Mouse (Mus musculus): ENCODE measurements around the gene Polr1c.
A peak's percentile ranks its signal among the peaks of the same experiment; 100 is the strongest.

Polr1c gene

GRCm38 (mm10) chr17:46265918-46266618 is 18.2 kb upstream of the Polr1c start:
- DNase-seq (ENCODE audit: low read depth, low spot score) = peak; percentile 78

GRCm38 (mm10) chr17:46265502-46265901 is 17.6 kb upstream of the Polr1c start:
- DNase-seq (ENCODE audit: low read depth, low spot score) = no peak

GRCm38 (mm10) chr17:46262201-46262694 is 14.4 kb upstream of the Polr1c start:
- no peak for DNase-seq (ENCODE audit: low read depth, low spot score)

GRCm38 (mm10) chr17:46259675-46260074 is 11.8 kb upstream of the Polr1c start:
- no peak for DNase-seq (ENCODE audit: low read depth, low spot score)

GRCm38 (mm10) chr17:46258279-46259053 is 10.6 kb upstream of the Polr1c start:
- DNase-seq (ENCODE audit: low read depth, low spot score) = no peak

- no peak for DNase-seq (ENCODE audit: low read depth, low spot score)
Observed at GRCm38 (mm10) chr17:46255147-46255546, 7.3 kb upstream of the Polr1c start.

- DNase-seq (ENCODE audit: low read depth, low spot score) = no peak
Observed at GRCm38 (mm10) chr17:46254106-46254505, 6.3 kb upstream of the Polr1c start.

GRCm38 (mm10) chr17:46253452-46254084 is 5.7 kb upstream of the Polr1c start, which contains the start of gene Lrrc73:
Lrrc73 (plus strand) TSS chr17:46253531.
- DNase-seq (ENCODE audit: low read depth, low spot score) = peak; percentile 71

- DNase-seq (ENCODE audit: low read depth, low spot score) = no peak
Observed at GRCm38 (mm10) chr17:46252571-46253451, 5.0 kb upstream of the Polr1c start.

- DNase-seq (ENCODE audit: low read depth, low spot score) = no peak
Observed at GRCm38 (mm10) chr17:46251174-46251573, 3.3 kb upstream of the Polr1c start.

- DNase-seq (ENCODE audit: low read depth, low spot score) = no peak
Observed at GRCm38 (mm10) chr17:46248189-46248522, 302 bp upstream of the Polr1c start.

GRCm38 (mm10) chr17:46244579-46244978 is 3.3 kb downstream of the Polr1c start:
- DNase-seq (ENCODE audit: low read depth, low spot score) = no peak

GRCm38 (mm10) chr17:46243624-46244023 is 4.2 kb downstream of the Polr1c start:
- DNase-seq (ENCODE audit: low read depth, low spot score) = no peak

- DNase-seq (ENCODE audit: low read depth, low spot score) = no peak
Observed at GRCm38 (mm10) chr17:46242993-46243392, 4.9 kb downstream of the Polr1c start.

GRCm38 (mm10) chr17:46242274-46242673 is 5.6 kb downstream of the Polr1c start:
- DNase-seq (ENCODE audit: low read depth, low spot score) = no peak

- no peak for DNase-seq (ENCODE audit: low read depth, low spot score)
Observed at GRCm38 (mm10) chr17:46241471-46241870, 6.4 kb downstream of the Polr1c start.

- DNase-seq (ENCODE audit: low read depth, low spot score) = no peak
Observed at GRCm38 (mm10) chr17:46239516-46240114, 8.2 kb downstream of the Polr1c start.

GRCm38 (mm10) chr17:46237480-46237879 is 10.4 kb downstream of the Polr1c start:
- DNase-seq (ENCODE audit: low read depth, low spot score) = no peak

- DNase-seq (ENCODE audit: low read depth, low spot score) = no peak
Observed at GRCm38 (mm10) chr17:46237079-46237478, 10.8 kb downstream of the Polr1c start.

GRCm38 (mm10) chr17:46236067-46236466 is 11.8 kb downstream of the Polr1c start:
- DNase-seq (ENCODE audit: low read depth, low spot score) = no peak

- DNase-seq (ENCODE audit: low read depth, low spot score) = no peak
Observed at GRCm38 (mm10) chr17:46227576-46227975, 20.3 kb downstream of the Polr1c start.

All from skeletal muscle tissue, adult 2 months (tissue).